Mouse (Mus musculus) bone marrow, adult 2 months (tissue): ENCODE data around the gene Ppp1r9b.

Experiments used
- CTCF ChIP-seq: fragments of 200-500 bp; IDR thresholded peaks from 2 replicates; pipeline ENCODE4 v1.5.1; 2011; ENCODE audit warnings: low read length, control low read depth; ENCODE audit not compliant: control insufficient read depth, insufficient read depth
- POLR2A ChIP-seq: fragments of 200-500 bp; IDR thresholded peaks from 2 replicates; pipeline ENCODE4 v1.6.1; 2011; ENCODE audit warnings: low read depth, mild to moderate bottlenecking, control low read depth, low read length, borderline replicate concordance; ENCODE audit not compliant: control insufficient read depth

DNA sequence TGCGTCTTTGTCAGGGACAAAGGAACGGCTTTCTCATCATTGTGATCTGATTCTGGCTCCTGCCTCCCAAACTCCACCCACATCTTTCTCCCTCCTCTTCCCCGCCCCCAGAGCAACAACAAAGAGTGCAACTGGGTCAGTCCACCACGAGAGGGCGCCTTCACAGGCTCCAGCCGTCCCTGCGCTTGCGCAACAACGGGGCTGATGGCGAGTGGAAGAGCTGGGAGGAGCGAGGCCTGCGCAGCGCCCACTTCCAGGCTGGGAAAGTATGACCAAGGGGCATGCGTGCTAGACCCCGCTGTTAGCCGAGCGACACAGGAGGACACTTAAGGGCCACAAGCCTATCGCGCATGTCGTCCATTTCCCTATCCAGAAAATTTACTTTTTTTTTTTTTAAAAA is 11.9 kb upstream of the Ppp1r9b start:
- TF ChIP-seq POLR2A (peak; percentile 57; the same call in 1 of the 2 replicates), CTCF (peak; percentile 98)
